Comparison of ENCODE assay signal across 21 mouse cellular contexts in the genomic region with DNA sequence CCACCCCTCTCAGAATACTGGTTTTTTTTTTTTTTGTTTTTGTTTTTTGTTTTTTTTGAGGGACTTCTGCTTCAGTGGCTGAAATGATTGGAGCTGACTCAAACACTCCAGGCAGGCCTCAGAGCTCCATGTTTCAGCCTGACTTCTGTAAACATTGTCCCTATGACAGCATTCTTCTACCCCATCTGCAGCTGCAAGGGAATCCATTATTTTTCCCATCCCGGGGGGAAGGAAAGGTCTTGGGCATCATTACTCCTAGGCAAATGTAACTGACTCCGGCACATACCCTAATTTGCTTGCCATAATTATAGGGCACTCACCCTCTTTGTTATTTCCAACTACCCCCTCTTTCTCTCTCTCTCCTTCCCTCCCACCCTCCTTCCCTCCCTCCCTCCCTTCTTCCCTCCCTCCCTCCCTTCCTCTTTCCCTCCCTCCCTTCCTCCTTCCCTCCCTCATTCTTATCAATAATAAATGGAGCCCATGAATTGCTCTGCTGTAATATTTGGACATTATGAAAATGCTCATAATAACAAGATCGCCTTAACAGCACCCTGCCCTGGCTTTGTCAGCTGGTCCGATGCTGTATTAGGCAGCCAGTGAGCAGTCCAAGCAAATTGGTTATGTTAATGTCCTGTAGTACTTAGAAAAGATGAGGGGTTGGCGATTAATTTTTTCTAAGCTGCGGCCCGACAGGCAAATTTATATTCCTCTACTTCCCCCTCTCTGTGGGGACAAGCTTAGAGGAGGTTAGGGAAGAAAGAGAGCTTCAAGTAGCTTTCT.
DNase-seq lines count a peak whose midpoint lies in the region; ATAC-seq and TF ChIP-seq lines count a peak whose summit lies in the region.
"Had no signal": no experiment of that assay in that cellular context is flagged by ENCODE, and none has a peak within 500 bp of the region (broad histone marks: within the 10 kb centered on the region; RNA-seq: fewer than 3 reads in every experiment).

No protein-coding gene starts in this region.

- WGBS in hindbrain, embryonic 12.5 days: 61% methylated on average over 7 of the region's 7 CpGs
- 61% methylated on average over 7 of the region's 7 CpGs for WGBS in hindbrain, postnatal 0 days
- 46% methylated on average over 7 of the region's 7 CpGs for WGBS in midbrain, embryonic 15.5 days
- WGBS in midbrain, embryonic 10.5 days: 87% methylated on average over 7 of the region's 7 CpGs
- 68% methylated on average over 7 of the region's 7 CpGs for WGBS in intestine, embryonic 15.5 days
- 59% methylated on average over 7 of the region's 7 CpGs for WGBS in stomach, postnatal 0 days

- ATAC-seq in hindbrain, embryonic 12.5 days (ENCODE audit: low FRiP score): peak; percentile 83
- no peak for ATAC-seq in hindbrain, postnatal 0 days
- peak; percentile 70; the same call in 1 of the 2 replicates for ATAC-seq in midbrain, embryonic 15.5 days (replicated peaks)
- ATAC-seq in intestine, embryonic 15.5 days: no peak
- ATAC-seq in stomach, postnatal 0 days (ENCODE audit: low FRiP score, low TSS enrichment): no peak
- ATAC-seq: lung, postnatal 0 days had no signal

- no peak overlapping the region for H3K9ac ChIP-seq in hindbrain, embryonic 12.5 days
- H3K9ac ChIP-seq in hindbrain, postnatal 0 days (replicated peaks; ENCODE audit: low read length): no peak overlapping the region
- no peak overlapping the region for H3K9ac ChIP-seq in midbrain, embryonic 15.5 days
- H3K9ac ChIP-seq in intestine, embryonic 15.5 days: no peak overlapping the region
- no peak overlapping the region for H3K9ac ChIP-seq in stomach, postnatal 0 days (ENCODE audit: low read length)
- H3K9ac ChIP-seq: embryonic facial prominence, embryonic 13.5 days; limb, embryonic 15.5 days; liver, embryonic 15.5 days had no signal

- no peak for TF ChIP-seq EP300 in stomach, postnatal 0 days (optimal IDR thresholded peaks at IDR 0.05)

- no peaks in the 10 kb centered on the region for H3K36me3 ChIP-seq in hindbrain, embryonic 12.5 days
- H3K36me3 ChIP-seq in hindbrain, postnatal 0 days (ENCODE audit: insufficient read depth, low read length): no peaks in the 10 kb centered on the region
- no peaks in the 10 kb centered on the region for H3K36me3 ChIP-seq in midbrain, embryonic 15.5 days (replicated peaks)
- no peaks in the 10 kb centered on the region for H3K36me3 ChIP-seq in midbrain, embryonic 10.5 days
- no peaks in the 10 kb centered on the region for H3K36me3 ChIP-seq in intestine, embryonic 15.5 days
- no peaks in the 10 kb centered on the region for H3K36me3 ChIP-seq in stomach, postnatal 0 days (ENCODE audit: control insufficient read depth, insufficient read depth, low read length)
- H3K36me3 ChIP-seq: embryonic facial prominence, embryonic 13.5 days; limb, embryonic 15.5 days; liver, embryonic 15.5 days had no signal

- H3K9me3 ChIP-seq in hindbrain, embryonic 12.5 days (replicated peaks): no peaks in the 10 kb centered on the region
- no peaks in the 10 kb centered on the region for H3K9me3 ChIP-seq in hindbrain, postnatal 0 days (ENCODE audit: low read length)
- H3K9me3 ChIP-seq in midbrain, embryonic 15.5 days: no peaks in the 10 kb centered on the region
- H3K9me3 ChIP-seq in midbrain, embryonic 10.5 days (replicated peaks): no peaks in the 10 kb centered on the region
- no peaks in the 10 kb centered on the region for H3K9me3 ChIP-seq in intestine, embryonic 15.5 days
- no peaks in the 10 kb centered on the region for H3K9me3 ChIP-seq in stomach, postnatal 0 days (ENCODE audit: control insufficient read depth, low read length)
- H3K9me3 ChIP-seq: embryonic facial prominence, embryonic 13.5 days; limb, embryonic 15.5 days; liver, embryonic 15.5 days had no signal

- no peak for TF ChIP-seq CTCF in hindbrain, postnatal 0 days (IDR thresholded peaks at IDR 0.05; ENCODE audit: low read depth)
- TF ChIP-seq CTCF in stomach, postnatal 0 days (IDR thresholded peaks at IDR 0.05; ENCODE audit: low read depth): no peak

- H3K27ac ChIP-seq in hindbrain, embryonic 12.5 days: no peak overlapping the region; the same call in 1 of the 2 replicates
- H3K27ac ChIP-seq in hindbrain, postnatal 0 days: no peak overlapping the region
- no peak overlapping the region for H3K27ac ChIP-seq in midbrain, embryonic 15.5 days
- no peak overlapping the region for H3K27ac ChIP-seq in midbrain, embryonic 10.5 days (replicated peaks)
- H3K27ac ChIP-seq in intestine, embryonic 15.5 days: no peak overlapping the region
- H3K27ac ChIP-seq in stomach, postnatal 0 days (replicated peaks): no peak overlapping the region
- H3K27ac ChIP-seq: embryonic facial prominence, embryonic 13.5 days; limb, embryonic 15.5 days; liver, embryonic 15.5 days had no signal

- peak; percentile 7 for DNase-seq in embryo, embryonic 10.5 days (ENCODE audit: low spot score)
- DNase-seq in embryo, embryonic 9.5 days (ENCODE audit: extremely low spot score): no peak
- no peak for DNase-seq in hindbrain, postnatal 0 days (ENCODE audit: low spot score)
- DNase-seq in midbrain, embryonic 10.5 days (ENCODE audit: low spot score): no peak
- DNase-seq in stomach, postnatal 0 days (ENCODE audit: low spot score): no peak
- DNase-seq: adrenal gland, postnatal 10 days; cerebellum, adult 8-10 months; gastrocnemius, postnatal 10 days; kidney, adult 8-10 months; kidney, postnatal 10 days; left cerebral cortex, postnatal 4 days; right cerebral cortex, postnatal 25 days; spleen, adult 18-20 months had no signal

- H3K27me3 ChIP-seq in hindbrain, embryonic 12.5 days: no peaks in the 10 kb centered on the region
- no peaks in the 10 kb centered on the region for H3K27me3 ChIP-seq in hindbrain, postnatal 0 days (ENCODE audit: insufficient read depth, low read length)
- H3K27me3 ChIP-seq in midbrain, embryonic 15.5 days (replicated peaks): no peaks in the 10 kb centered on the region
- no peaks in the 10 kb centered on the region for H3K27me3 ChIP-seq in midbrain, embryonic 10.5 days (ENCODE audit: low read depth, poor library complexity, severe bottlenecking)
- H3K27me3 ChIP-seq in intestine, embryonic 15.5 days (replicated peaks): no peaks in the 10 kb centered on the region
- H3K27me3 ChIP-seq in stomach, postnatal 0 days (ENCODE audit: control insufficient read depth, insufficient read depth, low read length): no peaks in the 10 kb centered on the region
- H3K27me3 ChIP-seq: embryonic facial prominence, embryonic 13.5 days; limb, embryonic 15.5 days; liver, embryonic 15.5 days had no signal

- no peak overlapping the region for H3K4me2 ChIP-seq in hindbrain, embryonic 12.5 days (replicated peaks)
- no peak overlapping the region for H3K4me2 ChIP-seq in hindbrain, postnatal 0 days (ENCODE audit: low read depth, low read length)
- no peak overlapping the region for H3K4me2 ChIP-seq in midbrain, embryonic 15.5 days
- H3K4me2 ChIP-seq in intestine, embryonic 15.5 days (replicated peaks): no peak overlapping the region
- no peak overlapping the region for H3K4me2 ChIP-seq in stomach, postnatal 0 days (replicated peaks; ENCODE audit: low read depth)
- H3K4me2 ChIP-seq: embryonic facial prominence, embryonic 13.5 days; heart, embryonic 11.5 days; limb, embryonic 15.5 days; liver, embryonic 15.5 days had no signal

- H3K4me3 ChIP-seq in hindbrain, embryonic 12.5 days: no peak overlapping the region
- H3K4me3 ChIP-seq in hindbrain, postnatal 0 days (ENCODE audit: low read length): no peak overlapping the region
- no peak overlapping the region for H3K4me3 ChIP-seq in midbrain, embryonic 15.5 days
- no peak overlapping the region for H3K4me3 ChIP-seq in midbrain, embryonic 10.5 days
- H3K4me3 ChIP-seq in intestine, embryonic 15.5 days (replicated peaks): no peak overlapping the region
- H3K4me3 ChIP-seq in stomach, postnatal 0 days (ENCODE audit: low read depth, low read length): no peak overlapping the region
- H3K4me3 ChIP-seq: embryonic facial prominence, embryonic 13.5 days; limb, embryonic 15.5 days; liver, embryonic 15.5 days had no signal

- no peaks in the 10 kb centered on the region for H3K4me1 ChIP-seq in hindbrain, embryonic 12.5 days
- H3K4me1 ChIP-seq in hindbrain, postnatal 0 days (ENCODE audit: insufficient read depth, low read length): no peaks in the 10 kb centered on the region
- H3K4me1 ChIP-seq in midbrain, embryonic 15.5 days: no peaks in the 10 kb centered on the region
- H3K4me1 ChIP-seq in midbrain, embryonic 10.5 days: no peaks in the 10 kb centered on the region
- H3K4me1 ChIP-seq in intestine, embryonic 15.5 days (replicated peaks): no peaks in the 10 kb centered on the region
- H3K4me1 ChIP-seq in stomach, postnatal 0 days (replicated peaks; ENCODE audit: control insufficient read depth, insufficient read depth): no peaks in the 10 kb centered on the region
- H3K4me1 ChIP-seq: limb, embryonic 15.5 days; liver, embryonic 15.5 days had no signal

Comparison
In these comparisons a context has a peak if more than half of its experiments do, and no peak if none do; other contexts are left out.
1. ATAC-seq: peak in hindbrain, embryonic 12.5 days (single experiment) and midbrain, embryonic 15.5 days (single experiment); none in hindbrain, postnatal 0 days (single experiment), intestine, embryonic 15.5 days (single experiment) and stomach, postnatal 0 days (single experiment).